Mouse (Mus musculus): ENCODE data around the gene Tanc1. TPM values are rescaled to one million over a fixed set of nuclear protein-coding genes. Genes with fewer than 3 reads are reported as not detected.

Tanc1 gene
- polyA plus RNA-seq, 1 experiment from 2014 or later, result 51.6 TPM

GRCm38 (mm10) chr2:59774374-59774773 is 162.5 kb downstream of the Tanc1 start:
- H3K4me2 ChIP-seq (ENCODE audit: low read depth, severe bottlenecking), result no peak overlapping the region
- H3K4me1 ChIP-seq (ENCODE audit: control insufficient read depth, insufficient read depth, low read length), result peaks cover 39% of the 10 kb centered on the region
- DNase-seq (ENCODE audit: low spot score) (no peak), ATAC-seq (ENCODE audit: insufficient number of reproducible peaks, low FRiP score, low TSS enrichment, low read depth) (no peak)
- H3K27ac ChIP-seq (replicated peaks; ENCODE audit: low read depth, low read length), result no peak overlapping the region
- no peaks in the 10 kb centered on the region for H3K9me3 ChIP-seq (ENCODE audit: control insufficient read depth, low read length)
- no peaks in the 10 kb centered on the region for H3K27me3 ChIP-seq (ENCODE audit: control insufficient read depth, insufficient read depth, low read length)
- no peak overlapping the region for H3K4me3 ChIP-seq (ENCODE audit: low read depth, low read length)
- no peaks in the 10 kb centered on the region for H3K36me3 ChIP-seq (ENCODE audit: control insufficient read depth, insufficient read depth, low read length)
- H3K9ac ChIP-seq (ENCODE audit: low read length), result no peak overlapping the region
- WGBS, result 87% methylated on average over 6 of the region's 6 CpGs

- Histone ChIP-seq H3K27ac (replicated peaks; ENCODE audit: low read depth, low read length) (no peak overlapping the region), H3K9ac (ENCODE audit: low read length) (no peak overlapping the region), H3K4me3 (ENCODE audit: low read depth, low read length) (no peak overlapping the region), H3K4me2 (ENCODE audit: low read depth, severe bottlenecking) (no peak overlapping the region), H3K9me3 (ENCODE audit: control insufficient read depth, low read length) (no peaks in the 10 kb centered on the region), H3K4me1 (ENCODE audit: control insufficient read depth, insufficient read depth, low read length) (peaks cover 34% of the 10 kb centered on the region), H3K36me3 (ENCODE audit: control insufficient read depth, insufficient read depth, low read length) (no peaks in the 10 kb centered on the region), H3K27me3 (ENCODE audit: control insufficient read depth, insufficient read depth, low read length) (no peaks in the 10 kb centered on the region)
- DNase-seq (ENCODE audit: low spot score), result no peak
- 77% methylated on average over 5 of the region's 5 CpGs for WGBS
- no peak for ATAC-seq (ENCODE audit: insufficient number of reproducible peaks, low FRiP score, low TSS enrichment, low read depth)
These were observed 163.3 kb downstream of the Tanc1 start for GRCm38 (mm10) chr2:59775148-59775547.

- ATAC-seq (ENCODE audit: insufficient number of reproducible peaks, low FRiP score, low TSS enrichment, low read depth) (no peak), DNase-seq (ENCODE audit: low spot score) (no peak)
- 83% methylated on average over 6 of the region's 6 CpGs for WGBS
- Histone ChIP-seq H3K9me3 (ENCODE audit: control insufficient read depth, low read length) (no peaks in the 10 kb centered on the region), H3K36me3 (ENCODE audit: control insufficient read depth, insufficient read depth, low read length) (no peaks in the 10 kb centered on the region), H3K4me2 (ENCODE audit: low read depth, severe bottlenecking) (no peak overlapping the region), H3K4me3 (ENCODE audit: low read depth, low read length) (no peak overlapping the region), H3K9ac (ENCODE audit: low read length) (no peak overlapping the region), H3K4me1 (ENCODE audit: control insufficient read depth, insufficient read depth, low read length) (peaks cover 28% of the 10 kb centered on the region), H3K27ac (replicated peaks; ENCODE audit: low read depth, low read length) (no peak overlapping the region), H3K27me3 (ENCODE audit: control insufficient read depth, insufficient read depth, low read length) (no peaks in the 10 kb centered on the region)
These were observed 164.0 kb downstream of the Tanc1 start for GRCm38 (mm10) chr2:59775820-59776219.

GRCm38 (mm10) chr2:59779355-59779754 is 167.5 kb downstream of the Tanc1 start:
- 69% methylated on average over 10 of the region's 10 CpGs for WGBS

GRCm38 (mm10) chr2:59780240-59780639 is 168.4 kb downstream of the Tanc1 start:
- H3K27ac ChIP-seq (replicated peaks; ENCODE audit: low read depth, low read length), result no peak overlapping the region
- no peaks in the 10 kb centered on the region for H3K9me3 ChIP-seq (ENCODE audit: control insufficient read depth, low read length)
- ATAC-seq (ENCODE audit: insufficient number of reproducible peaks, low FRiP score, low TSS enrichment, low read depth) (no peak), DNase-seq (ENCODE audit: low spot score) (no peak)
- no peak overlapping the region for H3K9ac ChIP-seq (ENCODE audit: low read length)
- peaks cover 8% of the 10 kb centered on the region; the same call in 1 of the 2 replicates for H3K4me1 ChIP-seq (ENCODE audit: control insufficient read depth, insufficient read depth, low read length)
- H3K4me2 ChIP-seq (ENCODE audit: low read depth, severe bottlenecking), result no peak overlapping the region
- no peaks in the 10 kb centered on the region for H3K36me3 ChIP-seq (ENCODE audit: control insufficient read depth, insufficient read depth, low read length)
- 93% methylated on average over 5 of the region's 5 CpGs for WGBS
- H3K4me3 ChIP-seq (ENCODE audit: low read depth, low read length), result no peak overlapping the region
- H3K27me3 ChIP-seq (ENCODE audit: control insufficient read depth, insufficient read depth, low read length), result no peaks in the 10 kb centered on the region

More at GRCm38 (mm10) chr2:59779355-59779754, 167.5 kb downstream of the Tanc1 start:
- no peak overlapping the region for H3K4me2 ChIP-seq (ENCODE audit: low read depth, severe bottlenecking)
- DNase-seq (ENCODE audit: low spot score) (no peak), ATAC-seq (ENCODE audit: insufficient number of reproducible peaks, low FRiP score, low TSS enrichment, low read depth) (no peak)
- peaks cover 11% of the 10 kb centered on the region for H3K4me1 ChIP-seq (ENCODE audit: control insufficient read depth, insufficient read depth, low read length)
- no peak overlapping the region for H3K4me3 ChIP-seq (ENCODE audit: low read depth, low read length)
- H3K9ac ChIP-seq (ENCODE audit: low read length), result no peak overlapping the region
- no peaks in the 10 kb centered on the region for H3K9me3 ChIP-seq (ENCODE audit: control insufficient read depth, low read length)
- no peak overlapping the region for H3K27ac ChIP-seq (replicated peaks; ENCODE audit: low read depth, low read length)
- no peaks in the 10 kb centered on the region for H3K36me3 ChIP-seq (ENCODE audit: control insufficient read depth, insufficient read depth, low read length)
- no peaks in the 10 kb centered on the region for H3K27me3 ChIP-seq (ENCODE audit: control insufficient read depth, insufficient read depth, low read length)

GRCm38 (mm10) chr2:59783055-59783831 is 171.4 kb downstream of the Tanc1 start:
- DNase-seq (ENCODE audit: low spot score), result no peak
- Histone ChIP-seq H3K27ac (replicated peaks; ENCODE audit: low read depth, low read length) (no peak overlapping the region), H3K4me2 (ENCODE audit: low read depth, severe bottlenecking) (no peak overlapping the region), H3K9me3 (ENCODE audit: control insufficient read depth, low read length) (no peaks in the 10 kb centered on the region), H3K4me3 (ENCODE audit: low read depth, low read length) (no peak overlapping the region), H3K4me1 (ENCODE audit: control insufficient read depth, insufficient read depth, low read length) (peaks cover 8% of the 10 kb centered on the region; the same call in 1 of the 2 replicates), H3K9ac (ENCODE audit: low read length) (no peak overlapping the region), H3K36me3 (ENCODE audit: control insufficient read depth, insufficient read depth, low read length) (no peaks in the 10 kb centered on the region; the same call in 1 of the 2 replicates), H3K27me3 (ENCODE audit: control insufficient read depth, insufficient read depth, low read length) (no peaks in the 10 kb centered on the region)
- no peak for ATAC-seq (ENCODE audit: insufficient number of reproducible peaks, low FRiP score, low TSS enrichment, low read depth)
- 63% methylated on average over 12 of the region's 12 CpGs for WGBS

- Histone ChIP-seq H3K36me3 (ENCODE audit: control insufficient read depth, insufficient read depth, low read length) (no peaks in the 10 kb centered on the region; the same call in 1 of the 2 replicates), H3K4me2 (ENCODE audit: low read depth, severe bottlenecking) (no peak overlapping the region), H3K9ac (ENCODE audit: low read length) (no peak overlapping the region), H3K27me3 (ENCODE audit: control insufficient read depth, insufficient read depth, low read length) (no peaks in the 10 kb centered on the region), H3K4me1 (ENCODE audit: control insufficient read depth, insufficient read depth, low read length) (peaks cover 8% of the 10 kb centered on the region; the same call in 1 of the 2 replicates), H3K27ac (replicated peaks; ENCODE audit: low read depth, low read length) (no peak overlapping the region), H3K4me3 (ENCODE audit: low read depth, low read length) (no peak overlapping the region), H3K9me3 (ENCODE audit: control insufficient read depth, low read length) (no peaks in the 10 kb centered on the region)
- DNase-seq (ENCODE audit: low spot score) (no peak), ATAC-seq (ENCODE audit: insufficient number of reproducible peaks, low FRiP score, low TSS enrichment, low read depth) (no peak)
- WGBS, result 85% methylated on average over 12 of the region's 12 CpGs
These were observed 172.2 kb downstream of the Tanc1 start for GRCm38 (mm10) chr2:59783832-59784627.

GRCm38 (mm10) chr2:59784628-59784883 is 172.7 kb downstream of the Tanc1 start:
- 79% methylated on average over 6 of the region's 6 CpGs for WGBS
- ATAC-seq (ENCODE audit: insufficient number of reproducible peaks, low FRiP score, low TSS enrichment, low read depth), result no peak
- Histone ChIP-seq H3K27me3 (ENCODE audit: control insufficient read depth, insufficient read depth, low read length) (no peaks in the 10 kb centered on the region), H3K9me3 (ENCODE audit: control insufficient read depth, low read length) (no peaks in the 10 kb centered on the region), H3K9ac (ENCODE audit: low read length) (no peak overlapping the region), H3K4me3 (ENCODE audit: low read depth, low read length) (no peak overlapping the region), H3K4me1 (ENCODE audit: control insufficient read depth, insufficient read depth, low read length) (peaks cover 8% of the 10 kb centered on the region; the same call in 1 of the 2 replicates), H3K27ac (replicated peaks; ENCODE audit: low read depth, low read length) (no peak overlapping the region), H3K36me3 (ENCODE audit: control insufficient read depth, insufficient read depth, low read length) (no peaks in the 10 kb centered on the region; the same call in 1 of the 2 replicates), H3K4me2 (ENCODE audit: low read depth, severe bottlenecking) (no peak overlapping the region)
- no peak for DNase-seq (ENCODE audit: low spot score)
